Mouse (Mus musculus) adrenal gland, adult 8-10 months (tissue): ENCODE data around the gene Cpd. TPM values are rescaled to one million over a fixed set of nuclear protein-coding genes. Genes with fewer than 3 reads are reported as not detected.
"Not testable (repeated sequence)": the region's sequence is repeated elsewhere in the genome, so short reads cannot be mapped to it uniquely, and the experiment has no call there.

Experiments
- DNase-seq: peaks from one replicate; pipeline ENCODE4 v3.0.0; 2022
- total RNA-seq, 4 experiments: library from RNA; stranded (reverse); gene quantifications; 2 replicates each; pipeline ENCODE4 v1.2.4; 2022

The Cpd gene
- total RNA-seq, 4 experiments from 2014 or later: 35.5 to 54.1 (median 45.7) TPM

DNA sequence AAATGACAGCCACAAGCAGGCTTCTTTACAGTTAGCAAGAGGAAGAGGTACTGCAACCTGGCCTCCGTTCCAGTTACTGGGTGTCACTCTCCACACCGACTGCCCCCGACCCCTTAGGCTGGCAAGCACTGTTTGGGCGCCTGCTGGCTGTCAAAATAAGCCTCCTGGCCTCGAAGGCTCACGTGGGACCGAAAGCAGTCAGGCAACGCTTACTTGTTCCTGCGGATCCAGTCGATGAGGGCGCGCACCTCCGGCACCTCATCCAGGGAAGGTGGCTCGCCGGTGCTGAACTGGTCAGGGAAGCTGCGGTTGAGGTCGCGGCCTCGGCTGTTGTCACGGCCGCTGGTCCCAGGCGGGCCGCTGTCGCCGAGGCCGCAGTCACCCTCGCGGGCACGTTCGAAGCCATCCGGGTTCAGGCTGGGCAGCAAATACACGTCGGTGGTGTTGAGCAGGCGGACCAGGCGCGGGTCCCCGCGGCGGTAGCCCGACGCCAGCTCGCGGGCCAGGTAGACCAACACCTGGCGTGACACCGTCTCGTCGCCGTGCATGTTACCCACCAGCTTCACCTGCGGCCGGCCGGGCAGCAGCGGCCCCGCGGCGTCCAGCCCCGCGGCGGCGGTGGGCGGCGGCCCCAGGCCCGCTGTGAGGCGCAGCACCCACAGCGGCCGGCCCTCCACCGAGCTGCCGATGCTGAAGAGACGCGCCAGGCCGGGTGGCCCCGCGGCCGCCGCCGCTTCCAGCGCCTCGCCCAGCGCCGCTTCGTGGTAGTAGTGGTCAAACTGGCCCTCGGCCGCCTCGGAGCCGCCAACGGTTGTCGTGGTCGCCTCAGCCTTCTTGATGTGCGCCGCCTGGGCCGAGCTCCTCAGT, 574 bp downstream of the Cpd start:
- DNase-seq: peak; percentile 10

DNA sequence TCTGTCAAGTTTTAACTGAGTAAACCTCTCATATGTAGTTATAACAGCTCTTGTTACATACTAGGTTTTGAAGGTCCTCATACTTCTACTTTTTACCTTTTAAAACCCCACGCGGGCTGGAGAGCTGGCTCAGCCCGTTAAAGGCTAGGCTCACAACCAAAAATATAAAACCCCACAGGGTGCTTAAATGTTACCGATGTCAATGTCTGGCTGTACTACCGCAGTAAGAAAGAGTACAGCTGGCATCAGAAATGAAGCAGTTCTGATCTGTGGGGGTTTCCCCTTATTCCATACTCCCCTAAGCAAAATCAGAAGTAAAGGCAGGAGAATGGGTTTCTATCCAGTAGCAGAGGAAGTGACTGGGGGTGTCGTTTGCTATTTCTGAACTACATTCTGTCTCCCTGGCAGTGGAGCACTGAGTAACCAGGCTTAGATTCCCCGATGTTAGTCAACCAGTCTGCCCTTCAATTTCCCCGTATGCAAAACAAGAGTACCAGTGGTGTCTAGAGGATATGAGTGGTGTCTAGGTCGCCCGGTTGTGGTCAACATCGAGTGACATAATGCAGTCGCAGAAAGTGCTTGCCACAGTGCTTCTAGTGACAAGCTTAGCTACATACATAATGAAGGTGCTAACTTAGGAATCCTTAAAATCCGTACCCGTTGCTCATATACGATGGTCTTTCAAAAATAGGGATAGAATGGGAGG, 1.4 kb downstream of the Cpd start:
- no peak for DNase-seq

DNA sequence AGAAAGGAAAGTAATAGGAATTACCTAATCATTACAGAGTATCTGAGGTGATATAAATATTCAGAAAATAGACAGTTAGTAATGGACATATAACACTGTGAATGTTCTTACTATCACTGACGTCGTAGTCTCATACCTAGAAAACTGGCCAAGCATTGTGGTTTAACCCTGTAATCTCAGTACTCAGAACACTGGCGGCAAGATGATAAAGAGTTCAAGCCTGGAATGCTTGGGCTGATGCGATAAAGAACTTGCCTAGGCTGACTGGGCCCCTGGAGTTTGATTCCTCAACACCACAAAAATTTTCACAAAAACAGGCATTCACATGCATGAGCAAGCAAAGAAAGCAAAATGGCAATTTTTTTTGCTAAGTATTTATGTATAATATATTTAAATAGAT, 8.2 kb downstream of the Cpd start:
- no peak for DNase-seq

- no peak for DNase-seq
Measured at GRCm38 (mm10) chr11:76836317-76836716, 10.5 kb downstream of the Cpd start.

DNA sequence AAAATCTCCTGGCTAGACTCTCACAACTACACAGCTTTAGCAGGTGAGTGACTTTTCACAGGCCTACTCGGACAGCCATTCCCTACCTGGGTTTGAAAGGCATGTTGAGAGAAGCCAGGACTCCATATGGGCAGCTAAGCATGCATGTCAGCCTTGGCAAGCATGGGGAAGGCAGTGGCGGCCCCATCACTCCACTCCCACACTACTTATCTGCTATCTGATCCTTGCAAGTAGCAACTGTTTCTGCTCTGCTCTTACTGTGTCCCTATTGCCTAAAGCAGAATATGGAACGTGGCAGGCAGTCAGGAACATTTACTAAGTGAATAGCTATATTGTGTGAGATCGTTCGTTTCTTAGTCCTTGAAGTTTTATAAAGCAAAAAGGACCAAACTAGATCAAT, 10.9 kb downstream of the Cpd start:
- no peak for DNase-seq

DNA sequence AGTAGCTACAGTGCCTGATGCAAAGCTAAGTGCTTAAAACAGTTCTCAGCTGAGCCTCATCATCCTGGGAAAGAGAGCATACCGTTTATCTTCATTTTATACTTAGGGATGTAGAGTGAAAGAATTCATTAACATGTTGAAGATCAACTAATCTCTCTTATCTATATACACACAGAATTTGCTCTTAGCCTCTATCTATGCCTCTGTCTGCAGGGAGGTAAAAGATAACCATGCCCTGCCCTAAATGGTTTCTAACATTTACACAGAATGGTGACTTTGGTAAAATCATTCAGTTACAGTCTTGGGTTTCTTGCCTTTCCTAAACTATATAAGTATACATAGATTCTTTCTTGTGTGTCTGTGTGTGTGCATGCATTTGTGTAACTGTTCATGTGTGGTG, 12.2 kb downstream of the Cpd start:
- DNase-seq: no peak

DNA sequence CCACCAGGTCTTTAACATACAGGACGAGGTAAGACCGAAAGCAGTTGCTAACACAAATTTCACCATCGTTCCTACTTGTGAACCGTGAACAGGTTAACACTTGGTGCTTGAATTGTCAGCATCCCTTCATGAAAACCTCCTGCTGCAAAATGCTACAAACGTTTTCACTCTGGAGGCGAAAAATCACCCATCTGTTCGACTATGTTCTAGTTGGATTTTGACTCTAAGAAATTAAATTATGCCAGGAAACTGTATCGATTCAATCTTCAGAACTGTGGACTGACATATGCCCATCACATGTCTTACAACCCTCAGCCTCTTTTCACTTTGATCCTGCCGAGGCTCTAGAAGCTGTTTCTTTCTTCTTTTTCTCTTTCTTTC, 21.9 kb downstream of the Cpd start:
- DNase-seq: no peak

DNA sequence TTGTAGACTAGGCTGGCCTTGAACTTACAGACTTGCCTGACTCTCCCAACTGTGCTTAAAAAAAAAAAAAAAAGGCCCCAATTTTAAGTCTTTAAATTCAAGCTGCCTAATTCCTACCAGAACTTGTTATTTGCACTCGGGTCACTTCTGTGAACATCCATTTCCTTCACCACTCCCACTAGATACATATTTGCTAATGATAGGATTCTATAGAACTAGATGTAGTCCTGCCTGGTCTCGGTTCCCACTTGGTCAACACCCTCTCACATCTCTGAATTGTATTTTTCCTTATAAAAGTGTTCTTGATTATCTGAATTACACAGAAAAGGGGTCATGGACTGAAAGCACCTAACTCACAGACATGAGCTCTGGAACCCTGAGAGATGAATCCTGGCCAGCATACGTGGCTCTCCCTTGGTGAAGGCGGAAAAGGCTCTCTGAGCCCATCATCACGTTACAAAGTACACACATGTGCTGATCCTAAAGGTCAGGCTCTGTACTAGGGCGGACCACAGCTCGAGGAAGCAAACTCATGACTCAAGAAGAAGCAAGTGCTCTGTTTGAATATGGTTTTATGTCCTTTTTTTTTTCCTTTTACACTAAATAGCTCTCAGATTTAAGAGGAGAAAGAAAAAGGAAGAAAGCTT, 22.5 kb downstream of the Cpd start:
- DNase-seq: no peak

DNA sequence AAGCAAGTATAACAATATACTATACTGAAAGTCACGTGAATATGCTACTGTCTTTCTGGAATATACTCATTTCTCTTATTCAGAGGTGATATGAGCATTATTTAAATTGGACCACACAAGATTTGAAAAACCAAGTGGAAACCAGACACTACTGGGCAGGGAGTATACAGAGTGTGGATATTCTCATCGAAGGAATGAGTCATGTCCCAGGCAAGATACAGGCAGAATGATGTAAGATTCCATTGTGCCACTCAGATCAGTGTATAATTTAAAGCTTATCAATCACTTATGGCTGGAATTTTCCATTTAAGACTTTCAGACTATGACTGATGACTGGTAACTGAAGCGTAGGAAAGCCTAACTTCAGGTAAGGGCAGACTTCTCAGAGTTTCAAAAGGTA, 23.2 kb downstream of the Cpd start:
- no peak for DNase-seq

- no peak for DNase-seq
Measured at GRCm38 (mm10) chr11:76821353-76821752, 25.5 kb downstream of the Cpd start.

- DNase-seq: no peak
Measured at GRCm38 (mm10) chr11:76817664-76818063, 29.2 kb downstream of the Cpd start.

- no peak for DNase-seq
Measured at GRCm38 (mm10) chr11:76810706-76811495, 35.9 kb downstream of the Cpd start.

DNA sequence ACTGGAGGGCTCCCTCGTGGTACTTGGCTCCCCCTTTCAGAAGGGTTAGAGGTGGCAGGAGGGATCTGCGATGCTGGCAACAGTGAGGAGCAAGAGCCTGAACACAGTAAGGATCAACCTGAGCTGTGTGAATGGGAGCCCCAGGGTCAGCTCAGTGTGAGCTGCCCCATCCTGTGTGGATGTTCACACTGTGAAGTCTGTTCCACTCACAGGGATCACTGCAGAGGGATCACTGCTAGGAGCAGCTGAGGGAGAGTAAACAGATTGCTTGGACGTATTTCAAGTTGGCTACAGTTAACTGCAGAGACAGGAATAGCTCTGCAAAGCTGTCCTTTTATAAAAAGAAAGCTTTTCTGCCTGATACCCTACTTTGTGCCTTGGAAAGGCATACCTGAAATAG, 37.4 kb downstream of the Cpd start:
- DNase-seq: no peak

DNA sequence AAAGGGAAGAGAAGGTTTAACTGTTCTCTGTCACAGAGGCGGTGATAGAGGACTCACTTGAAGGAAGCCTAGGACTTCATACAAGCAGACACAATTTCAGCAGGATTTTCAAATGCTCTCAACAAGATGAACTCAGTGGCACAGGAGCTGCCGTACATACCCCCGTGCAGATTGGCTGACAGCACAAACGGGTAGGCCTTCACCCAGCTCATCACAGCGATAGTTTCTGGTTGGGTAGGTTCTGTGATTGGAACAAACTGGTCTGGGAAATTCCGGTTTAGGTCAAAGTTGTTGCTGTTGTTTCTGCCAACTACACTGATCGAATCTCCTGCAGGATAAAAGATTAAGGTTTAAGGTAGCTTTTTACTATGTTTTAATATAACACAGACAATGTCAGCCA, 38.3 kb downstream of the Cpd start:
- no peak for DNase-seq

GRCm38 (mm10) chr11:76807007-76807679, 39.7 kb downstream of the Cpd start:
- DNase-seq: no peak

DNA sequence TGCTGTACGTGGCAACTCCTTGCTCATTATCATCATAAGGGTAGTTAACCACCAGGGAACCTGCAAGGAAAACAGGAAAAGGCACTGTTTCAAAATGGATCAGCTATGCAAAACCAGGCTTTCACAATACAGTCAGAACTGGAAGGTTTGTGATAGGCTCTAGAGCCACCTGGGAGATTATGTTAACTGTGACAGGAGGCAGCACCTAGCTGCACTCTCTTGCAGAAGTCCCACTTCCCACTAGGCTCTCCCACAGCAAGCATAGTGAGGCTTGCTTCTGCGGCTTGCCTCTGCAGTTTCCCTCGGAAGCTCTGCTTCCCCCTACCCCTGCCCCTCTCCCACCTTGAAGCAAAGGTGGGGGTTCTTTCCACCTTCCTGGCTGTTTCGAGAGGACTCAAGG, 40.8 kb downstream of the Cpd start:
- no peak for DNase-seq

GRCm38 (mm10) chr11:76805072-76805471, 41.7 kb downstream of the Cpd start:
- not testable (repeated sequence) for DNase-seq

DNA sequence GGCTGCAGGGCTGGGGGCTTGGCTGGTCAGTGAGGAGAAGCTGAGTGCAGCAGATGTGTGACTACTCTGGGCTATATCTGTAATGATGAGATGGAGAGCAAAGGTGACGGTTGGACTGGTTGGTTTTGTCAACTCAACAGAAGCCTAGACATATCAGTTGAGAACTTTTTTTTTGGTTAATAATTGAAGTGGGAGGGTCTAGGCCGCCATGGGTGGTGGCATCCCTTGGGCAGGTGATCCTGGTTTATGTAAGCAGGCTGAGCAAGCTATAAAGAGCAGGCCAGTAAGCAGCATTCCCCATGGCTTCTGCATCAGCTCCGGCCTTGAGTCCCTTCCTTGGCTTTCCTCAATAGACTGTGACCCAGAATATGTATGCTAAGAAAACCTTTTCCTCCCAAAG, 43.6 kb downstream of the Cpd start:
- DNase-seq: no peak

DNA sequence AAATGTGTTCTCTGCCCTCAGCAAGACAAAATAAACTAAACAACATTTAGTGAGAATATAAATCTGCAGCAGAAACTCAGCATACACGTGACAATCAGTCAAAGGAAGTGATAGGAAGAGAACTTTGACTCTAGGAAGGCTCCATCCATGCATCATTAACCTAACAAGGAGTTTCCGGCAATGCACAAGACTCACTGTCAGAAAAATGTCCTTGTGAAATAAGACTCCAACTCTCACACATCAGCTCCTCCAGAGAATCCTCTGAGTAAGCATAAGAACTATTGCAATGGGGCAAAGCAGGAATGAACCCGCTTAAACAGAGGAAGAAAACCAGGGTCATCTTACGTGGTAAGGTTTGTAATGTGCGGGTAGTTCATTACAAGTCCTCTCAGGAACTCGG, 49.6 kb downstream of the Cpd start:
- no peak for DNase-seq

GRCm38 (mm10) chr11:76795326-76795725, 51.5 kb downstream of the Cpd start:
- DNase-seq: no peak

DNA sequence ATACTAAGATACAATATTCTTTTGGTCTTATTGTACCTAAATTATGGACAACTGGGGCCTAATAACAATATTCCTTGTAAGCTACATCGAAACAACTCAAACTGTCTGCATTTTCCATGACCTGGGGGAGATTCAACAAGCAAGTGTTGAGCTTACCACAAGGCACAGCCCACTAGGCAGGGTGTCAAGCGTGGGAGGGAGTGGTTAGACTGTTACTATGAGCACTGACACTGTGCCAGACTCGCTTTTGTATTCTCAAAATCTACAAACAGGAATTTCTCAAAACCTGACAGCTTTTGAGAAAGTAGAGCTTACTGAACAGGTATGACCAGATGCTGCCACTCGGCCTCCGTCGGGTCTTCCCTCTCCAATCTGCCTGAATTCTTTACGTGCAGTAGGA, 55.5 kb downstream of the Cpd start:
- no peak for DNase-seq

- DNase-seq: no peak
Measured at GRCm38 (mm10) chr11:76789252-76789651, 57.6 kb downstream of the Cpd start.
